Mouse (Mus musculus) embryo, embryonic 11 days (tissue): ENCODE measurements around the gene Sorcs2.
A peak's percentile ranks its signal among the peaks of the same experiment; 100 is the strongest.

ENCODE experiments used
- DNase-seq: peaks from one replicate; pipeline ENCODE4 v3.0.0-alpha.2; 2015

Gene Sorcs2

GRCm38 (mm10) chr5:35975681-35976080 is 422.3 kb downstream of the Sorcs2 start:
- peak; percentile 76 for DNase-seq

GRCm38 (mm10) chr5:35974265-35974664 is 423.7 kb downstream of the Sorcs2 start:
- no peak for DNase-seq

- no peak for DNase-seq
Measured at GRCm38 (mm10) chr5:35973800-35974199, 424.1 kb downstream of the Sorcs2 start.

GRCm38 (mm10) chr5:35972739-35973138 is 425.2 kb downstream of the Sorcs2 start:
- peak; percentile 22 for DNase-seq

- DNase-seq: peak; percentile 89
Measured at GRCm38 (mm10) chr5:35971841-35972578, 425.9 kb downstream of the Sorcs2 start.

GRCm38 (mm10) chr5:35970380-35971105 is 427.4 kb downstream of the Sorcs2 start:
- DNase-seq: peak; percentile 36

- DNase-seq: no peak
Measured at GRCm38 (mm10) chr5:35969857-35970256, 428.1 kb downstream of the Sorcs2 start.
